Comparison of ENCODE assay signal across 9 mouse cellular contexts in the genomic region with DNA sequence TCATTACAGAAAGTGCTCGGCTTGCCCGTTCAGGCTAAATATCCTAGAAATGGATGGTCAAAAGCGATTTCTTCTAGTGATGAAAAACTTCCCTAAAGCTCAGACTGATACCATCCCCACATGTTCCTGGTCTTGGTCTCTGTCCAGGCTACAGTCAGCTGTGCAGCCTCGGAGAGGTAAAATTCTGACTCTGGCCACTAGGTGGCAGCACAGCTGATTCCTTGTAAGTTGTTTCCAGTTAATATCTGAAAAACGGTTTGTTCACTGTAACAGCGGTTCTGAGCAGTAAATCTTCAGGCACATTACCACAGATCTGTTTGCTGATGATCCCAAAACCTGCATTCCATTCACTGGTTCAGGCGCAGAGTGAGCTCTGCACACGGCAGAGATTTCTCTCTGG. TPM values are rescaled to one million over a fixed set of nuclear protein-coding genes. Genes with fewer than 3 reads are reported as not detected.
DNase-seq lines count a peak whose midpoint lies in the region; ATAC-seq and TF ChIP-seq lines count a peak whose summit lies in the region.
"Not testable (repeated sequence)": the region's sequence is repeated elsewhere in the genome, so short reads cannot be mapped to it uniquely, and the experiment has no call there.
"Had no signal": no experiment of that assay in that cellular context is flagged by ENCODE, and none has a peak within 500 bp of the region (broad histone marks: within the 10 kb centered on the region; RNA-seq: fewer than 3 reads in every experiment).

No protein-coding gene starts in this region.

- in situ Hi-C loops in Patski (cut with MboI; ENCODE audit: low pct_unique_long_range_greater_than_20kb): not testable (repeated sequence)

- POLR2A ChIA-PET in Patski (lab: Charles Lee): not testable (repeated sequence)

- peak; percentile 44 for TF ChIP-seq CTCF in Patski (IDR thresholded peaks at IDR 0.05)

- DNase-seq in Patski (ENCODE audit: low read depth, low spot score): not testable (repeated sequence)
- DNase-seq in cerebellum, adult 9-10 months: peak; percentile 39
- peak; percentile 36 to 51 for DNase-seq in frontal cortex, postnatal 36 days (ENCODE audit: low spot score in 2 of 2)
- peak; percentile 34 for DNase-seq in induced T-regulatory cell, adult 2 months (ENCODE audit: low read depth)
- peak; percentile 30 to 51 for DNase-seq in layer of hippocampus, postnatal 10 days (ENCODE audit: low spot score in 2 of 2)
- DNase-seq in lung, postnatal 10 days: peak; percentile 49
- DNase-seq in right cerebral cortex, postnatal 10 days (ENCODE audit: low spot score in 2 of 2): peak; percentile 46 to 52

- not testable (repeated sequence) for H3K27me3 ChIP-seq in Patski

- not testable (repeated sequence) for ATAC-seq in Patski

- CTCF ChIA-PET in Patski (lab: Charles Lee): not testable (repeated sequence)

RNA-seq across cellular contexts. Expression of a gene that starts 38.9 kb away (rescaled TPM):
- not detected for polyA plus RNA-seq in Patski (2021)
- total RNA-seq in layer of hippocampus, postnatal 10 days (2021): not detected
- polyA plus RNA-seq: hindbrain, embryonic 16.5 days; macrophage had no signal
